Mouse (Mus musculus) 3134 (cell line): ENCODE measurements around the gene Gm15517.

ENCODE experiments used
- DNase-seq: peaks from one replicate; pipeline ENCODE4 v3.0.0-alpha.2; 2011; ENCODE audit warnings: low spot score; ENCODE audit not compliant: insufficient read length; ENCODE audit errors: extremely low read depth

Gene Gm15517

DNA sequence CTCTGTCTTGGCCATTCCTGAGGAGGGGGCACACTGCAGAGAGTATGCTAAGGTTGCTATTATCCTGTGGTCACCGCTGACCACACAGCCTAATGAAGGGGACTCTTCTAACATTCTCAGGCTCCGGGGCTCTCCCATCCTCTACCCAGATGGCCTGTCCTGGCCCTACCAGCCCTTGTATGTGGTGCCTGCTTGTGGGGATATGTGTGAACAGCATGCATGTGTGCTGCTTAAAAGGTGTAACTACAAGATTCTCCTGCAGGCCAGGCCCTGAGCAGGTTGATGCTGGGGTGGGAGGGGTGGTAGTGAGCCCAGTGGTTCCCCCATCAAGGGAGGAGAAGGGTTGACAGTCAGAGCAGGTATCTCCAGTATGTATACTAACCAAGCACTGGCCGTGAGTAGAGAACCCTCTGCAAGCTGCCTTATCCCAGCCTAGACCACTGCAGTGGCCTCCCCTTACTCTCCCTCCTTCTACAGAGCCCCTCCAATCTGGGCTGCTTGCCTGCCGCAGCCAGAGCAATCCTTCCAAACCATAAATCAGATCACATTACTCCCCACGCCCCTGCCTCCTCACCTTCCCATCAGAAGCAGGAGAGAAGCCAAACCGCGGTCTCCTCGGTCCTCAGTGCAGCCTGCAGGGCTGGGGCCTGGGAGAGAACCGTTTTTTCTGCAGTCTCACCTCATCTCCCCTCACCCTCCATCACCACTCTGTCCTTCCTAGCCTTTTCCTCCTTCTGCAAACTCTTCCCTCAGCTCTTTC is 46.2 kb downstream of the Gm15517 start:
- DNase-seq = no peak

DNA sequence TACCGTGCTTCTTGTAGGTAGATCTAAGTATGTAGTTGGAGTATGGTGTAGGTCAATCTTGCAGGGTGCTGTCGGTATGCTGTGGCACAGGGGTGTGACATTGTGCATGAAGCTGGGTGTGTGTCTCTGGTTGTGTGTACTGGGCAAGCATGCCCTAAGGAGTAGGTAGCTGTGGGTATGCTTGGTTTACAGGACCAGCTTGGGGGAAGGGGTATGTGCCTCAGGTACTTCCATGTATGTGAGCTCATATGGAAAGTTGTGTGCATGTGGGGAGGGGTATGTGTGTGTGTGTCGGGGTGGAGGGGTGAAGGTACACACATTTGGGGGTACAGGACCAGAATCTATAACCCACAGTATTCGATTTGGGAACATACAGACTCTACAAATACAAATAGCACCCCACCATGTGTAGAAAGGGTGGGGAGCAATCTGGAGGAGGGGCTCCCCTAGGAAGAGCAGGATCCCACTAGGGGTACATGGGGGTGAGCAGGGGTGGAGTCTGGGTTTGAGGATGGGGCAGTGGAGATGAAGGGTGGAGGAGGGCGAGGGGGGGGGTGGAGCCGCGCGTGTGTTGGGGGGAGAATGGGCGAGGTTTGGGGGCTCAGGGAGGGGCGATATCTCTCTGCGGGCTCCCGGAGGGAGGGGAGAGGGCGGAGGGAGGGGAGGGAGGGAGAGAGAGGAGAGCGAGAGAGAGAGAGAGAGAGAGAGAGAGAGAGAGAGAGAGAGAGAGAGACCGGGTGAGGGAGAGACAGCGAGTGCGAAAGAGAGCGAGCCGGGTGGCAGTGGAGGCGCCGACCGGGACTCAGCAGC is 48.4 kb downstream of the Gm15517 start, which contains the start of gene Shank1:
Shank1 (plus strand) TSS at position 779 of the 810 bp plus-strand sequence.
- DNase-seq = no peak

DNA sequence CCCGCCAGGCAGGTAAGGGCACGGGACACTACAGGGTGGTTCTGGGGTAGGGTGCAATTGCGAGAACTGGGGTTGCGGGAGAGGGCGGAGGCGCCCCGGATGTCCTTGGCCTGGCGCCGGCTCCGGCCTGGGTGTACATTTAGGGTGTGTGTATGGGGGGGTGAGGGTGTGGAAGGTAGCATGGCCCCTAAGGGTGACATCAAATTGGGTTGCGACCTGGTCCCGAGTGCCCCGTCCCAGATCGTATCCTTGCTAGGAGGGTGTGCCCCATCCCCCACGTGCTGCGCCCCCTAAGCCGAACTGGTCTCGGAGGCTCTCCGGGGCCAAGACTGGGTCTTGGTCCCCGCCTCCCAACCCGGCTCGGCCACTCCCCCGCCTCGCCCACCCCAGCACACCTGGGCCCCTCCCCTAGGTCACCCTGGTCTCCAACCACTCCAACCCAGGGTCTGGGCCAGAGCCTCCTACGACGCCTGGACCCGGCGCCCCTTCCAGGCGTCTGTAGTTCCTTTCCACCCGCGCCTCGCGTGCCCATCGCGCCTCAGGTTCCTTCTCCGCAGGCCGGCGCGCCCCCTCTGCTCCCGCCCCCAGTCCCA is 49.1 kb downstream of the Gm15517 start:
- DNase-seq = no peak

DNA sequence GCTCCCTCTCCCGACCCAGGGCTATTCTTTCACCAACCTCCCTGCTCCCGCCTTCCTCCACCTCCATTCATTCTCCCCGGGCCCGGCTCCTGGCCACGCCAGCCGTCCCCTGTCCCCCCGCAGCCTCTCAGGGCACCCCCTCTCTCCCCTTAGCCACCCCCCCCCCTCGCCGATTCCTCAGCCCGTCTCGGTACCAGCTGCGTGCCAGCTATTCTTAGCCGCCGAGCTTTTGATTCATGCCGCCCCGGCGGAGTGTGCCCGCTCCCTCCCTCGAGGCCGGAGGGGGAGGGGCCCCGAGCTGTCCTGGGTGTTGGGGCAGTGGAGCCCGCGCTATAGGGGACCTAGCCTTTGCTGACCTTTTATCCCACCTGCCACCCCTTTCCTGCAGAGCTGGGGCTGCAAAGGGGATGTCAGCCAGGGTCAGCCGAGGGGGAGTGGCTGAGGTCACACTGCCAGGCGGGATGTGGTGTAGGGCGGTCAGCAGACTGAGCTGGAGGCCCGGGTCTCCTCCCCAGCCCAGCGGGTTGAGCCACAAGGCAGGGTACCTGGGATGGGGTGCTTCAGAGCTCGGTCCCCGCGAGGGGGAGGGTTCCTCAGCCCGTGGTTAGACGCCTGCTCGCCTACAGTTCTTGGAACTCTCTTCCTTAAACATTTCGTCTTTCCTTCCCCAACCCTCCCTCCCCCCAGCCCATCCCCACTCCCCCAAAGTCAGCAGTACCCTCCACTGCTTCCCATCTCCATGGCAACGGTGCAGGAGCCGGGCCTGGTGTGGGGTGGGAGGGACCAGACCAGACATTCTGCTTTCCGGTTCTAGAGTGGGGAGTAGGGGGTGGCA is 49.8 kb downstream of the Gm15517 start:
- no peak for DNase-seq
